In the genomic region with DNA sequence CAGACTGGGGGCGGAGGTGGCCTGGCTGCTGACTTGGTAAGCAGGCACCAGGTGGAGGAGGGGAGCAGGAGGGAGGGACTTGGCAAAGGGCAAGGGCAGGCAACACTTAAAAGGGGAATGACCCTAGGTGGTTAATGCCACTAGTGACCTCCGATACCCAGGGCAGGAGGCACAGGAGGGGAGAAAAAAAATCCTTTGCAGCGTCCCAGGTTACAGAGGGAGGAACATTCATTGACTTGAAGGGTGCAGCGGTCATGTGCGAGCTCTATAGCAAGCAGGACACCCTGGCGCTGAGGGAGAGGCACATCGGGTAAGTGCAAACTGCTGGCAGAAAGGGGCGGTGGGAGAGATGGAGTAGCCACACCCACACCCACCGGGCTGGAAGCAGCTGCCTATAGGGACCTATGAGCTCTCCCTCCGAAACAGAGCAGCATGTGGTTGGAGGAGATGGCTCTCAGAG, we compare ENCODE assay signal across 9 mouse cellular contexts. TPM values are rescaled to one million over a fixed set of nuclear protein-coding genes. Genes with fewer than 3 reads are reported as not detected.
DNase-seq lines count a peak whose midpoint lies in the region; ATAC-seq and TF ChIP-seq lines count a peak whose summit lies in the region.
"Had no signal": no experiment of that assay in that cellular context is flagged by ENCODE, and none has a peak within 500 bp of the region (broad histone marks: within the 10 kb centered on the region; RNA-seq: fewer than 3 reads in every experiment).

A gene (plus strand): TSS at position 10 of the 460 bp plus-strand sequence.

- no peaks in the 10 kb centered on the region for H3K9me3 ChIP-seq in hindbrain, embryonic 13.5 days
- no peaks in the 10 kb centered on the region for H3K9me3 ChIP-seq in limb, embryonic 15.5 days
- no peaks in the 10 kb centered on the region for H3K9me3 ChIP-seq in stomach, embryonic 16.5 days (replicated peaks; ENCODE audit: control insufficient read depth, low read length)

- H3K4me3 ChIP-seq in gastrocnemius, adult 2 months: peak within 1 kb of the TSS; percentile 21; the same call in 1 of the 2 replicates
- H3K4me3 ChIP-seq in hindbrain, embryonic 13.5 days: no peak within 1 kb of the TSS
- H3K4me3 ChIP-seq in limb, embryonic 15.5 days: peak within 1 kb of the TSS; percentile 20
- H3K4me3 ChIP-seq in stomach, embryonic 16.5 days (replicated peaks; ENCODE audit: low read length): peak within 1 kb of the TSS; percentile 9; the same call in 1 of the 2 replicates

- no peaks in the 10 kb centered on the region for H3K36me3 ChIP-seq in hindbrain, embryonic 13.5 days
- H3K36me3 ChIP-seq in limb, embryonic 15.5 days: no peaks in the 10 kb centered on the region
- no peaks in the 10 kb centered on the region for H3K36me3 ChIP-seq in stomach, embryonic 16.5 days (ENCODE audit: control insufficient read depth, insufficient read depth, low read length)

- no peak within 1 kb of the TSS for H3K27ac ChIP-seq in gastrocnemius, adult 2 months
- H3K27ac ChIP-seq in hindbrain, embryonic 13.5 days: no peak within 1 kb of the TSS
- H3K27ac ChIP-seq in limb, embryonic 15.5 days: no peak within 1 kb of the TSS
- H3K27ac ChIP-seq in stomach, embryonic 16.5 days (ENCODE audit: low read length): no peak within 1 kb of the TSS

- no peak for DNase-seq in gastrocnemius, adult 2 months
- no peak for DNase-seq in gastrocnemius, adult 8-10 months (ENCODE audit: low spot score in 2 of 2)
- DNase-seq in adrenal gland, postnatal 36 days: peak; percentile 54 to 60
- no peak for DNase-seq in left cerebral cortex, postnatal 25 days (ENCODE audit: low spot score in 2 of 2)
- no peak for DNase-seq in frontal cortex, postnatal 36 days (ENCODE audit: low spot score in 2 of 2)

- H3K4me1 ChIP-seq in hindbrain, embryonic 13.5 days (replicated peaks): peaks cover 6% of the 10 kb centered on the region
- peaks cover 11% of the 10 kb centered on the region for H3K4me1 ChIP-seq in limb, embryonic 15.5 days
- H3K4me1 ChIP-seq in stomach, embryonic 16.5 days (ENCODE audit: control insufficient read depth, insufficient read depth, low read length): peaks cover 6% of the 10 kb centered on the region; the same call in 1 of the 2 replicates

- H3K4me2 ChIP-seq in hindbrain, embryonic 13.5 days: peak within 1 kb of the TSS; percentile 46
- H3K4me2 ChIP-seq in limb, embryonic 15.5 days: peak within 1 kb of the TSS; percentile 44
- peak within 1 kb of the TSS; percentile 39 for H3K4me2 ChIP-seq in stomach, embryonic 16.5 days (ENCODE audit: low read depth, low read length)

- 0 out of 2 replicates have a peak, but pooled peaks cover 6% of the 10 kb centered on the region for H3K27me3 ChIP-seq in hindbrain, embryonic 13.5 days
- H3K27me3 ChIP-seq in limb, embryonic 15.5 days: no peaks in the 10 kb centered on the region
- H3K27me3 ChIP-seq in stomach, embryonic 16.5 days (ENCODE audit: control insufficient read depth, insufficient read depth, low read length): no peaks in the 10 kb centered on the region; the same call in 1 of the 2 replicates

- WGBS in hindbrain, embryonic 13.5 days: 5% methylated on average over 10 of the region's 10 CpGs
- WGBS in limb, embryonic 15.5 days: 4% methylated on average over 10 of the region's 10 CpGs
- WGBS in stomach, embryonic 16.5 days: 6% methylated on average over 10 of the region's 10 CpGs

- intact Hi-C loops in gastrocnemius, adult 2 months (cut with DNase I): loop anchor here (5.0 kb wide), 1 partner anchor 65 kb away; no protein-coding TSS in a partner anchor
- intact Hi-C loops in left cerebral cortex, postnatal 25 days (cut with DNase I): no loop called here

- no peak for TF ChIP-seq CTCF in gastrocnemius, adult 2 months (IDR thresholded peaks at IDR 0.05)

- H3K9ac ChIP-seq in hindbrain, embryonic 13.5 days: no peak within 1 kb of the TSS
- no peak within 1 kb of the TSS for H3K9ac ChIP-seq in limb, embryonic 15.5 days
- no peak within 1 kb of the TSS for H3K9ac ChIP-seq in stomach, embryonic 16.5 days (ENCODE audit: low read length)

- no peak for ATAC-seq in hindbrain, embryonic 13.5 days (ENCODE audit: low FRiP score)
- no peak for ATAC-seq in limb, embryonic 15.5 days (ENCODE audit: insufficient number of reproducible peaks, low FRiP score, low TSS enrichment, low read depth)
- ATAC-seq in stomach, embryonic 16.5 days (ENCODE audit: insufficient read depth, low FRiP score): peak; percentile 60; the same call in 1 of the 2 replicates

RNA-seq across cellular contexts. Expression of the gene that starts here (rescaled TPM):
- total RNA-seq in gastrocnemius, adult 2 months (2021): not detected
- under 1 TPM in 1 of 4 experiments, not detected in 3; 0.19 TPM for total RNA-seq in gastrocnemius, adult 8-10 months (2022)
- under 1 TPM in 1 of 2 experiments, not detected in 1; 0.36 TPM for total RNA-seq in adrenal gland, postnatal 36 days (2021)
- not detected in 2 replicates for polyA plus RNA-seq in hindbrain, embryonic 13.5 days (2015; fragmentation: Nextera tagmentation; extraction: Ambion mirVana)
- polyA plus RNA-seq in limb, embryonic 15.5 days (2015; fragmentation: Nextera tagmentation; extraction: Ambion mirVana): 0.23 and 0.40 TPM in 2 replicates
- not detected in 2 replicates for polyA plus RNA-seq in stomach, embryonic 16.5 days (2015; fragmentation: Nextera tagmentation; extraction: Ambion mirVana)
- total RNA-seq in left cerebral cortex, postnatal 25 days (2021): 1 to 10 TPM; 6.7 to 9.3 TPM
- total RNA-seq: common myeloid progenitor, adult 5-6 weeks had no signal

Comparison
In these comparisons a context has a peak if more than half of its experiments do, and no peak if none do; other contexts are left out.
1. RNA of the gene that starts here (total RNA-seq): 6.7 to 9.3 TPM in left cerebral cortex, postnatal 25 days; 0.36 TPM in adrenal gland, postnatal 36 days, not detected in gastrocnemius, adult 2 months and 0.19 TPM in gastrocnemius, adult 8-10 months; every median in the first group is over 4 times any median in the second.
2. Peak in DNase-seq in adrenal gland, postnatal 36 days; RNA of the gene not detected or under 1 TPM.
3. Peak in ATAC-seq, H3K4me3 ChIP-seq and H3K4me2 ChIP-seq in stomach, embryonic 16.5 days; RNA of the gene not detected or under 1 TPM.
4. Peak in every context shown above with its lines, with median percentiles within 50 percentile points of each other: H3K4me2 ChIP-seq.